Mouse (Mus musculus): Measurements from ENCODE around the gene Ttc24. TPM values are rescaled to one million over a fixed set of nuclear protein-coding genes. Genes with fewer than 3 reads are reported as not detected.

The Ttc24 gene
- polyA plus RNA-seq, 1 experiment from 2014 or later = not detected

- ATAC-seq (ENCODE audit: low FRiP score, low TSS enrichment) = peak; percentile 65; the same call in 1 of the 2 replicates
- WGBS = 3% methylated on average over 5 of the region's 5 CpGs
- H3K4me3 ChIP-seq (ENCODE audit: low read length) = no peak overlapping the region
- no peaks in the 10 kb centered on the region for H3K9me3 ChIP-seq (ENCODE audit: control insufficient read depth, low read length)
- no peak overlapping the region for H3K4me2 ChIP-seq (replicated peaks; ENCODE audit: low read depth, low read length)
- H3K36me3 ChIP-seq (ENCODE audit: control insufficient read depth, insufficient read depth, low read length) = no peaks in the 10 kb centered on the region
- no peak overlapping the region for H3K27ac ChIP-seq (ENCODE audit: low read depth, low read length)
- H3K4me1 ChIP-seq (ENCODE audit: control insufficient read depth, insufficient read depth, low read length) = no peaks in the 10 kb centered on the region
- no peak overlapping the region for H3K9ac ChIP-seq (ENCODE audit: low read depth, low read length)
- H3K27me3 ChIP-seq (ENCODE audit: control insufficient read depth, insufficient read depth, low read length) = no peaks in the 10 kb centered on the region
These were observed 6.3 kb downstream of the Ttc24 start for GRCm38 (mm10) chr3:88071783-88072182.

GRCm38 (mm10) chr3:88068386-88068785, 9.7 kb downstream of the Ttc24 start:
- 8% methylated on average over 2 of the region's 2 CpGs for WGBS
- Histone ChIP-seq H3K36me3 (ENCODE audit: control insufficient read depth, insufficient read depth, low read length) (no peaks in the 10 kb centered on the region), H3K4me1 (ENCODE audit: control insufficient read depth, insufficient read depth, low read length) (no peaks in the 10 kb centered on the region), H3K4me3 (ENCODE audit: low read length) (no peak overlapping the region), H3K27me3 (ENCODE audit: control insufficient read depth, insufficient read depth, low read length) (no peaks in the 10 kb centered on the region), H3K4me2 (replicated peaks; ENCODE audit: low read depth, low read length) (no peak overlapping the region), H3K9ac (ENCODE audit: low read depth, low read length) (no peak overlapping the region), H3K27ac (ENCODE audit: low read depth, low read length) (no peak overlapping the region), H3K9me3 (ENCODE audit: control insufficient read depth, low read length) (peaks cover 3% of the 10 kb centered on the region; the same call in 1 of the 2 replicates)
- no peak for ATAC-seq (ENCODE audit: low FRiP score, low TSS enrichment)

- Histone ChIP-seq H3K27me3 (ENCODE audit: control insufficient read depth, insufficient read depth, low read length) (no peaks in the 10 kb centered on the region), H3K4me2 (replicated peaks; ENCODE audit: low read depth, low read length) (peak within 1 kb of the TSS; percentile 73), H3K27ac (ENCODE audit: low read depth, low read length) (peak within 1 kb of the TSS; percentile 44), H3K4me3 (ENCODE audit: low read length) (peak within 1 kb of the TSS; percentile 73), H3K36me3 (ENCODE audit: control insufficient read depth, insufficient read depth, low read length) (peaks cover 36% of the 10 kb centered on the region), H3K9ac (ENCODE audit: low read depth, low read length) (peak within 1 kb of the TSS; percentile 84), H3K9me3 (ENCODE audit: control insufficient read depth, low read length) (no peaks in the 10 kb centered on the region), H3K4me1 (ENCODE audit: control insufficient read depth, insufficient read depth, low read length) (no peaks in the 10 kb centered on the region)
- ATAC-seq (ENCODE audit: low FRiP score, low TSS enrichment) = peak; percentile 95
- WGBS = 1% methylated on average over 59 of the region's 60 CpGs
These were observed 20.0 kb downstream of the Ttc24 start, which contains the start of gene Naxe for GRCm38 (mm10) chr3:88057902-88058696. Gene Naxe, minus strand, starts transcription at chr3:88058495.

- H3K9me3 ChIP-seq (ENCODE audit: control insufficient read depth, low read length) = no peaks in the 10 kb centered on the region
- H3K9ac ChIP-seq (ENCODE audit: low read depth, low read length) = no peak overlapping the region
- H3K4me2 ChIP-seq (replicated peaks; ENCODE audit: low read depth, low read length) = no peak overlapping the region; the same call in 1 of the 2 replicates
- no peak overlapping the region for H3K27ac ChIP-seq (ENCODE audit: low read depth, low read length)
- no peaks in the 10 kb centered on the region for H3K4me1 ChIP-seq (ENCODE audit: control insufficient read depth, insufficient read depth, low read length)
- WGBS = 87% methylated on average over 6 of the region's 6 CpGs
- ATAC-seq (ENCODE audit: low FRiP score, low TSS enrichment) = no peak
- peak overlapping the region; percentile 73; the same call in 1 of the 2 replicates for H3K4me3 ChIP-seq (ENCODE audit: low read length)
- peaks cover 46% of the 10 kb centered on the region for H3K36me3 ChIP-seq (ENCODE audit: control insufficient read depth, insufficient read depth, low read length)
- H3K27me3 ChIP-seq (ENCODE audit: control insufficient read depth, insufficient read depth, low read length) = no peaks in the 10 kb centered on the region
These were observed 21.1 kb downstream of the Ttc24 start for GRCm38 (mm10) chr3:88057030-88057429.

GRCm38 (mm10) chr3:88049532-88049931, 28.6 kb downstream of the Ttc24 start:
- no peak for ATAC-seq (ENCODE audit: low FRiP score, low TSS enrichment)
- Histone ChIP-seq H3K36me3 (ENCODE audit: control insufficient read depth, insufficient read depth, low read length) (peaks cover 35% of the 10 kb centered on the region), H3K4me2 (replicated peaks; ENCODE audit: low read depth, low read length) (no peak overlapping the region), H3K27ac (ENCODE audit: low read depth, low read length) (no peak overlapping the region), H3K4me1 (ENCODE audit: control insufficient read depth, insufficient read depth, low read length) (no peaks in the 10 kb centered on the region), H3K9ac (ENCODE audit: low read depth, low read length) (no peak overlapping the region), H3K9me3 (ENCODE audit: control insufficient read depth, low read length) (no peaks in the 10 kb centered on the region), H3K4me3 (ENCODE audit: low read length) (no peak overlapping the region), H3K27me3 (ENCODE audit: control insufficient read depth, insufficient read depth, low read length) (no peaks in the 10 kb centered on the region)
- 77% methylated on average over 3 of the region's 3 CpGs for WGBS

GRCm38 (mm10) chr3:88042661-88043421, 35.3 kb downstream of the Ttc24 start, which contains the start of gene Gpatch4:
Gene Gpatch4, plus strand, starts transcription at chr3:88043108.
- H3K9me3 ChIP-seq (ENCODE audit: control insufficient read depth, low read length) = no peaks in the 10 kb centered on the region
- 11% methylated on average over 36 of the region's 36 CpGs for WGBS
- peak within 1 kb of the TSS; percentile 64 for H3K9ac ChIP-seq (ENCODE audit: low read depth, low read length)
- peak; percentile 91 for ATAC-seq (ENCODE audit: low FRiP score, low TSS enrichment)
- peaks cover 4% of the 10 kb centered on the region; the same call in 1 of the 2 replicates for H3K4me1 ChIP-seq (ENCODE audit: control insufficient read depth, insufficient read depth, low read length)
- peak within 1 kb of the TSS; percentile 90 for H3K4me3 ChIP-seq (ENCODE audit: low read length)
- H3K4me2 ChIP-seq (replicated peaks; ENCODE audit: low read depth, low read length) = peak within 1 kb of the TSS; percentile 68
- peaks cover 5% of the 10 kb centered on the region for H3K27me3 ChIP-seq (ENCODE audit: control insufficient read depth, insufficient read depth, low read length)
- no peaks in the 10 kb centered on the region for H3K36me3 ChIP-seq (ENCODE audit: control insufficient read depth, insufficient read depth, low read length)
- peak within 1 kb of the TSS; percentile 62; the same call in 1 of the 2 replicates for H3K27ac ChIP-seq (ENCODE audit: low read depth, low read length)

GRCm38 (mm10) chr3:88035561-88036293, 42.4 kb downstream of the Ttc24 start:
- no peak overlapping the region for H3K4me3 ChIP-seq (ENCODE audit: low read length)
- peaks cover 14% of the 10 kb centered on the region for H3K27me3 ChIP-seq (ENCODE audit: control insufficient read depth, insufficient read depth, low read length)
- ATAC-seq (ENCODE audit: low FRiP score, low TSS enrichment) = no peak
- no peak overlapping the region for H3K4me2 ChIP-seq (replicated peaks; ENCODE audit: low read depth, low read length)
- 52% methylated on average over 1 of the region's 1 CpGs for WGBS
- no peak overlapping the region for H3K27ac ChIP-seq (ENCODE audit: low read depth, low read length)
- H3K9me3 ChIP-seq (ENCODE audit: control insufficient read depth, low read length) = no peaks in the 10 kb centered on the region
- H3K36me3 ChIP-seq (ENCODE audit: control insufficient read depth, insufficient read depth, low read length) = no peaks in the 10 kb centered on the region
- H3K9ac ChIP-seq (ENCODE audit: low read depth, low read length) = no peak overlapping the region
- 0 out of 2 replicates have a peak, but pooled peaks cover 3% of the 10 kb centered on the region for H3K4me1 ChIP-seq (ENCODE audit: control insufficient read depth, insufficient read depth, low read length)

- no peak for ATAC-seq (ENCODE audit: low FRiP score, low TSS enrichment)
- no peak overlapping the region for H3K9ac ChIP-seq (ENCODE audit: low read depth, low read length)
- no peaks in the 10 kb centered on the region for H3K36me3 ChIP-seq (ENCODE audit: control insufficient read depth, insufficient read depth, low read length)
- H3K27me3 ChIP-seq (ENCODE audit: control insufficient read depth, insufficient read depth, low read length) = peaks cover 11% of the 10 kb centered on the region
- no peak overlapping the region for H3K27ac ChIP-seq (ENCODE audit: low read depth, low read length)
- 58% methylated on average over 5 of the region's 5 CpGs for WGBS
- no peak overlapping the region for H3K4me2 ChIP-seq (replicated peaks; ENCODE audit: low read depth, low read length)
- no peaks in the 10 kb centered on the region for H3K9me3 ChIP-seq (ENCODE audit: control insufficient read depth, low read length)
- H3K4me3 ChIP-seq (ENCODE audit: low read length) = no peak overlapping the region
- 0 out of 2 replicates have a peak, but pooled peaks cover 3% of the 10 kb centered on the region for H3K4me1 ChIP-seq (ENCODE audit: control insufficient read depth, insufficient read depth, low read length)
These were observed 44.6 kb downstream of the Ttc24 start for GRCm38 (mm10) chr3:88033506-88033905.

Data from kidney, embryonic 14.5 days (tissue).